Mouse (Mus musculus) thymus, adult 2 months (tissue): ENCODE results near the gene Sgk1.

Experiments used
- CTCF ChIP-seq: fragments of 200-500 bp; IDR thresholded peaks from 2 replicates; pipeline ENCODE4 v1.5.1; 2012; ENCODE audit warnings: mild to moderate bottlenecking, control low read depth, low read length, moderate library complexity, borderline replicate concordance; ENCODE audit not compliant: control insufficient read depth, poor library complexity, insufficient read depth; ENCODE audit errors: extremely low read depth
- POLR2A ChIP-seq: fragments of 200-500 bp; IDR thresholded peaks from 2 replicates; pipeline ENCODE4 v1.6.1; 2012; ENCODE audit warnings: mild to moderate bottlenecking, low read length, control low read depth, moderate library complexity; ENCODE audit not compliant: control insufficient read depth, poor library complexity, insufficient read depth; ENCODE audit errors: extremely low read depth

DNA sequence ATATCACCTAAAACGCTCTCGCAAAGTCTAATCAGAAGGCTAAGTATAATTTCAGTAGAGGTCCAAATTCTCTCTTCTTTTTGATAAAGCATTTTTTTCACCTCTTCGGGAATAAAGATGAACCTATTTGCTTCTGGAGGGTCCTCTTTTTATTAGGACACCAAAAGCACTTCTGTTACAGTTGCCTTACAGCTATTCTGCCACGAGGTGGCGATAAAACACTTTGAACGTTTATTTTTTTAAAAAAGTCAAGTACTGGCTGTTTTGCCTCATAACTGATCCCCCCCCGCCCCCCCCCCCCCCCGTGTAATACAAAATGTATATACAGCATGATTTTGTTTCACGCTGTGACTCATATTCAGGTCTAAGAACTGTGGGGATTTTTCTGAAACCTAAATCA is 152.3 kb downstream of the Sgk1 start:
- TF ChIP-seq CTCF = no peak
- no peak for TF ChIP-seq POLR2A
